Mouse (Mus musculus): ENCODE data around the gene Hus1b.

DNA sequence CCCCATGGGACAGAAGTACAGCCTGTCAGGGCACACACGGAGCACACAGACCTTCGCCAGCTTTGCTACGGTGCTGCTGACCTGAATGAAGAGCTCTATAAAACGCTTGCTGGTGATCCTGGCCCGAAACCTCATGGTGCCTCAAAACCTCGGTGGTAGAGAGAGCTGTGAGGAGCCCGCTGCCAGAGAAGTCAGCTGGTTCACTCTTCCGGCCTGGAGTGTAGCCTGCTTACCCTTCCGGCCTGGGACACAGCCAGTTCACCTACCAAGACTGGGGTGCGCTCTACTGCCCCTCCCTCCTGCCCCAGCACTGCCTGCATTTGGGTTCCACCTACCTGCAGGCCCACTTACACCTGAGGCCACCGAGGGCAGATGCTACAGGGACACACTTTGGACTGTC is at the start of gene Hus1b:
- no peak for TF ChIP-seq CTCF (IDR thresholded peaks at IDR 0.05)
- TF ChIP-seq EP300 (IDR thresholded peaks at IDR 0.05), result no peak
